Mouse (Mus musculus): ENCODE measurements around the gene Polr3c. TPM values are rescaled to one million over a fixed set of nuclear protein-coding genes. Genes with fewer than 3 reads are reported as not detected.
A peak's percentile ranks its signal among the peaks of the same experiment; 100 is the strongest.

The Polr3c gene
- polyA plus RNA-seq, 1 experiment from 2014 or later = 32.5 TPM

- Histone ChIP-seq H3K4me2 (peak overlapping the region; percentile 41), H3K9me3 (no peaks in the 10 kb centered on the region), H3K9ac (peak overlapping the region; percentile 43; the same call in 1 of the 2 replicates), H3K27ac (no peak overlapping the region), H3K4me1 (replicated peaks) (peaks cover 18% of the 10 kb centered on the region; the same call in 1 of the 2 replicates), H3K4me3 (no peak overlapping the region), H3K36me3 (no peaks in the 10 kb centered on the region), H3K27me3 (peaks cover 35% of the 10 kb centered on the region)
- WGBS = 36% methylated on average over 28 of the region's 28 CpGs
- ATAC-seq (ENCODE audit: low FRiP score) = no peak
These were observed 42.6 kb downstream of the Polr3c start for GRCm38 (mm10) chr3:96684822-96685156.

- peak overlapping the region; percentile 43; the same call in 1 of the 2 replicates for H3K9ac ChIP-seq
- 59% methylated on average over 17 of the region's 17 CpGs for WGBS
- no peak overlapping the region for H3K4me3 ChIP-seq
- no peaks in the 10 kb centered on the region for H3K9me3 ChIP-seq
- peaks cover 40% of the 10 kb centered on the region for H3K27me3 ChIP-seq
- peaks cover 15% of the 10 kb centered on the region; the same call in 1 of the 2 replicates for H3K4me1 ChIP-seq (replicated peaks)
- H3K36me3 ChIP-seq = no peaks in the 10 kb centered on the region
- no peak for ATAC-seq (ENCODE audit: low FRiP score)
- H3K27ac ChIP-seq = no peak overlapping the region
- peak overlapping the region; percentile 41 for H3K4me2 ChIP-seq
These were observed 43.1 kb downstream of the Polr3c start for GRCm38 (mm10) chr3:96684151-96684821.

- H3K4me1 ChIP-seq (replicated peaks) = peaks cover 15% of the 10 kb centered on the region; the same call in 1 of the 2 replicates
- H3K36me3 ChIP-seq = no peaks in the 10 kb centered on the region
- H3K27me3 ChIP-seq = peaks cover 46% of the 10 kb centered on the region
- no peak overlapping the region for H3K4me3 ChIP-seq
- no peaks in the 10 kb centered on the region for H3K9me3 ChIP-seq
- no peak overlapping the region for H3K27ac ChIP-seq
- no peak for ATAC-seq (ENCODE audit: low FRiP score)
- H3K4me2 ChIP-seq = no peak overlapping the region
- no peak overlapping the region for H3K9ac ChIP-seq
- WGBS = 85% methylated on average over 3 of the region's 3 CpGs
These were observed 43.9 kb downstream of the Polr3c start for GRCm38 (mm10) chr3:96683496-96683895.

- WGBS = 19% methylated on average over 12 of the region's 12 CpGs
- Histone ChIP-seq H3K4me1 (replicated peaks) (peaks cover 15% of the 10 kb centered on the region; the same call in 1 of the 2 replicates), H3K4me2 (no peak overlapping the region), H3K9me3 (no peaks in the 10 kb centered on the region), H3K4me3 (no peak overlapping the region), H3K9ac (no peak overlapping the region), H3K36me3 (no peaks in the 10 kb centered on the region), H3K27me3 (peaks cover 49% of the 10 kb centered on the region), H3K27ac (no peak overlapping the region)
- peak; percentile 46; the same call in 1 of the 2 replicates for ATAC-seq (ENCODE audit: low FRiP score)
These were observed 47.0 kb downstream of the Polr3c start for GRCm38 (mm10) chr3:96680269-96680956.

- ATAC-seq (ENCODE audit: low FRiP score) = no peak
These were observed 48.2 kb downstream of the Polr3c start for GRCm38 (mm10) chr3:96679159-96679674.

GRCm38 (mm10) chr3:96678456-96678855 lies 49.0 kb downstream of the Polr3c start:
- Histone ChIP-seq H3K4me1 (replicated peaks) (peaks cover 9% of the 10 kb centered on the region; the same call in 1 of the 2 replicates), H3K4me2 (no peak overlapping the region), H3K27me3 (peaks cover 30% of the 10 kb centered on the region), H3K27ac (no peak overlapping the region), H3K4me3 (no peak overlapping the region), H3K9ac (no peak overlapping the region), H3K9me3 (no peaks in the 10 kb centered on the region), H3K36me3 (no peaks in the 10 kb centered on the region)
- WGBS = 59% methylated on average over 7 of the region's 7 CpGs
- no peak for ATAC-seq (ENCODE audit: low FRiP score)

More at GRCm38 (mm10) chr3:96679159-96679674, 48.2 kb downstream of the Polr3c start:
- no peak overlapping the region for H3K27ac ChIP-seq
- H3K4me2 ChIP-seq = no peak overlapping the region
- H3K9ac ChIP-seq = no peak overlapping the region
- peaks cover 9% of the 10 kb centered on the region; the same call in 1 of the 2 replicates for H3K4me1 ChIP-seq (replicated peaks)
- peaks cover 38% of the 10 kb centered on the region for H3K27me3 ChIP-seq
- H3K36me3 ChIP-seq = no peaks in the 10 kb centered on the region
- 22% methylated on average over 5 of the region's 5 CpGs for WGBS
- no peak overlapping the region for H3K4me3 ChIP-seq
- H3K9me3 ChIP-seq = no peaks in the 10 kb centered on the region

- H3K9ac ChIP-seq = no peak overlapping the region
- no peak overlapping the region for H3K4me3 ChIP-seq
- H3K9me3 ChIP-seq = no peaks in the 10 kb centered on the region
- H3K36me3 ChIP-seq = no peaks in the 10 kb centered on the region
- H3K4me2 ChIP-seq = no peak overlapping the region
- peaks cover 7% of the 10 kb centered on the region; the same call in 1 of the 2 replicates for H3K4me1 ChIP-seq (replicated peaks)
- WGBS = 32% methylated on average over 3 of the region's 3 CpGs
- H3K27me3 ChIP-seq = peaks cover 36% of the 10 kb centered on the region
- no peak for ATAC-seq (ENCODE audit: low FRiP score)
- H3K27ac ChIP-seq = no peak overlapping the region
These were observed 51.7 kb downstream of the Polr3c start for GRCm38 (mm10) chr3:96675690-96676089.

- Histone ChIP-seq H3K4me3 (no peak overlapping the region), H3K36me3 (no peaks in the 10 kb centered on the region), H3K9me3 (no peaks in the 10 kb centered on the region), H3K9ac (no peak overlapping the region), H3K4me1 (replicated peaks) (peaks cover 4% of the 10 kb centered on the region), H3K27ac (no peak overlapping the region), H3K27me3 (peaks cover 39% of the 10 kb centered on the region), H3K4me2 (no peak overlapping the region)
- WGBS = 86% methylated on average over 3 of the region's 3 CpGs
- no peak for ATAC-seq (ENCODE audit: low FRiP score)
These were observed 52.3 kb downstream of the Polr3c start for GRCm38 (mm10) chr3:96675171-96675570.

GRCm38 (mm10) chr3:96674442-96674841 lies 53.0 kb downstream of the Polr3c start:
- Histone ChIP-seq H3K4me3 (no peak overlapping the region), H3K9me3 (no peaks in the 10 kb centered on the region), H3K4me2 (no peak overlapping the region), H3K27ac (no peak overlapping the region), H3K9ac (no peak overlapping the region), H3K27me3 (peaks cover 33% of the 10 kb centered on the region), H3K36me3 (no peaks in the 10 kb centered on the region), H3K4me1 (replicated peaks) (peaks cover 2% of the 10 kb centered on the region; the same call in 1 of the 2 replicates)
- ATAC-seq (ENCODE audit: low FRiP score) = no peak
- WGBS = 68% methylated on average over 8 of the region's 8 CpGs

GRCm38 (mm10) chr3:96673514-96673913 lies 53.9 kb downstream of the Polr3c start:
- no peak overlapping the region for H3K4me2 ChIP-seq
- H3K9ac ChIP-seq = no peak overlapping the region
- H3K4me3 ChIP-seq = no peak overlapping the region
- H3K9me3 ChIP-seq = no peaks in the 10 kb centered on the region
- no peaks in the 10 kb centered on the region for H3K36me3 ChIP-seq
- WGBS = 72% methylated on average over 4 of the region's 4 CpGs
- peaks cover 2% of the 10 kb centered on the region; the same call in 1 of the 2 replicates for H3K4me1 ChIP-seq (replicated peaks)
- peaks cover 25% of the 10 kb centered on the region for H3K27me3 ChIP-seq
- no peak overlapping the region for H3K27ac ChIP-seq
- no peak for ATAC-seq (ENCODE audit: low FRiP score)

GRCm38 (mm10) chr3:96671519-96671918 lies 55.9 kb downstream of the Polr3c start:
- Histone ChIP-seq H3K9me3 (no peaks in the 10 kb centered on the region), H3K27ac (no peak overlapping the region), H3K4me2 (no peak overlapping the region), H3K4me3 (no peak overlapping the region), H3K4me1 (replicated peaks) (peaks cover 2% of the 10 kb centered on the region; the same call in 1 of the 2 replicates), H3K27me3 (peaks cover 20% of the 10 kb centered on the region), H3K36me3 (no peaks in the 10 kb centered on the region), H3K9ac (no peak overlapping the region)
- no peak for ATAC-seq (ENCODE audit: low FRiP score)
- WGBS = 96% methylated on average over 5 of the region's 5 CpGs

- Histone ChIP-seq H3K36me3 (no peaks in the 10 kb centered on the region), H3K9me3 (no peaks in the 10 kb centered on the region), H3K27me3 (peaks cover 20% of the 10 kb centered on the region), H3K9ac (peak within 1 kb of the TSS; percentile 59; the same call in 1 of the 2 replicates), H3K4me2 (peak within 1 kb of the TSS; percentile 70), H3K4me1 (replicated peaks) (peaks cover 2% of the 10 kb centered on the region; the same call in 1 of the 2 replicates), H3K27ac (no peak within 1 kb of the TSS), H3K4me3 (peak within 1 kb of the TSS; percentile 46)
- ATAC-seq (ENCODE audit: low FRiP score) = peak; percentile 90
- 5% methylated on average over 35 of the region's 35 CpGs for WGBS
These were observed 57.5 kb downstream of the Polr3c start, which contains the start of gene Ankrd35 for GRCm38 (mm10) chr3:96669727-96670468. Gene Ankrd35, plus strand, starts transcription at chr3:96670131.
